Mouse (Mus musculus) cerebellum, adult (tissue): ENCODE results near the gene Galnt12.

Experiments used
- ATAC-seq: cut with Nextera tagmentation; 2 replicates; pipeline ENCODE4 v1.9.2; 2017; ENCODE audit warnings: mild to moderate bottlenecking, moderate library complexity, mixed read lengths; ENCODE audit not compliant: insufficient number of reproducible peaks, low FRiP score, low TSS enrichment

Galnt12 gene

GRCm38 (mm10) chr4:47093161-47093560, 1.5 kb downstream of the Galnt12 start:
- no peak for ATAC-seq

DNA sequence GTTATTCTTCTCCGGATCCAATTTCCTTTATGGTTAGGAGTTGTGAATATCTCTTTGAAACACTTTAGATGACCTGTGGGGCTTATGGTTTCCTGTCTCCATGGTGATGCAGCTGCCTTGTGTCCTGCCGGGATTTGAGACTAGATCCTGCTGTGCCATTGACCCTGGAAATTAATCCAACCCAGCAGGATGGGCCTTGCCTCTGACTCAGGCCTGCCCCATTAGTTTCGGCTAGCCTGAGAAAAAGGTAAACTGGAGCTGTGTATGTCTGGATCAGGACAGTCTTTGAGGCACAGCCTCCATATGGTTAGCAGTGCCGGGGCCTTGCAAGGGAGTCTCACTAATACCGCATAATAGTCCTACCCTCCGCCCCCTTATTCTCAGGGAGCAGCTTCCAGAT, 1.9 kb downstream of the Galnt12 start:
- ATAC-seq, result no peak

DNA sequence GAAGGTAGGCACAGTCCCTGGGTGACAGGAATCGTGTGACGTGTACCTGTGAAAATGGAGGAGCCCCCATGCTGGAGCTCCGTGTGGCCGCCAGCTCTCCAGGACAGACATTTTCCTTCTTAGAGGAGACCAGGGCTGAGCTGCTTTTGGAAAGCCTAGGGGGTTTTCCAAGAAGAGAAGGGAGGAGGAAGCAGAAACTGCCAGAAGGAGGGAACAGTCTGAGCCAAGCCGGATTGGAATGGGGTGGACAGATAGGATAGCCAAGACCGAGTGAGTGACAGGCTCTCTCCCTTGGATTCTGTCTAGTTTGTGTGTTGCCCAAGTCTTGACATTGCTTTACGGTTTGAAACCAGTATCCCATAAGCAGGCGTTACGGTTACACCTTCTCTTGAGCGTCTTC, 11.9 kb downstream of the Galnt12 start:
- ATAC-seq, result no peak

- no peak for ATAC-seq
Observed at GRCm38 (mm10) chr4:47111885-47112284, 20.2 kb downstream of the Galnt12 start.

DNA sequence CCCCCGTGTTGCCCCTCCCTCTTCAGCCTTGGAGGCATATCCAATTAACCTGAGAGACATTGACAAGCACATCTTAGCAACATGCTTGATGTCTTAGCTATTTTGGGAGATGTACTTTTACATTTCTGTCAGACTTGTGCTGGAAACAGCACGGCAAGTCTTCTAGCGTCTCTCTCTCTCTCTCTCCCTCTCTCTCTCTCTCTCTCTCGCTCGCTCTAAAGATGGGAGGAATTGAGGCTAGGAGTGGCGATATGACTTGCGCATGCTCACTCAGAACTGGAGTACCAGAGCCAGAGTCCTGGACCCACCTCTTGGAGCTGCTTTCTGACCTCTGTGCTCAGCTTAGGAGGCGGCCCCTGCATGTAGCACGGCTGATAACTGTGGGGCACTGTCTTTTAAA, 20.9 kb downstream of the Galnt12 start:
- no peak for ATAC-seq

DNA sequence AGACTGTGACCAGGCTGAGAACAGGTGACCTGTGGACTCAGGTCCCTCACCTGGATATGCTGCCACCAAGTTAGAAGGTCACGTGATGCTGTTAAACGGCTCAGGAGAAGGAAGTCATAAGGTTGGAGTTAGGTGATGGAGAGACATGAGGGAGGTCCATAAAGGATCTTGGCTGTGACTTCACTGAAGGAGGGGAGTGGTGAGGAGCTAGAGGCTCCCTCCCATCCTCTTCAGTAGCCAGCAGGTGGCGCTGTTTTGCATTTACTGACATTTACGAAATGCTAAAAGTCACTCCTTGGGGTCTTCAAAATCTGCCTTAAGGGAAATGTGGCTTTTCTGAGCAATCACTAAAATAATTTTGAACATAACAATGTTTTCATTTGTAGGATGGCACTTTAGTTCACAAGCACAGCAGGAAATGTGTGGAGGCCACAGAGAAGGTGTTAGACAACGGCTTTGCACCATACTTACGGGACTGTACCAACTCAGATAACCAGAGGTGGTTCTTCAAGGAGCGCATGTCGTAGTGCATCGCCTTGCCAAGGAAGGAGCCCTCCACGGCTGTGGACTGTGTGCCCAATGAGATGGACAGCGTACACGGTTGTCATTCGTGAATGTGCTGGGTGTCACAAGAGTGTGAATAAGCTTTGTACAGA, 30.5 kb downstream of the Galnt12 start:
- ATAC-seq, result no peak

DNA sequence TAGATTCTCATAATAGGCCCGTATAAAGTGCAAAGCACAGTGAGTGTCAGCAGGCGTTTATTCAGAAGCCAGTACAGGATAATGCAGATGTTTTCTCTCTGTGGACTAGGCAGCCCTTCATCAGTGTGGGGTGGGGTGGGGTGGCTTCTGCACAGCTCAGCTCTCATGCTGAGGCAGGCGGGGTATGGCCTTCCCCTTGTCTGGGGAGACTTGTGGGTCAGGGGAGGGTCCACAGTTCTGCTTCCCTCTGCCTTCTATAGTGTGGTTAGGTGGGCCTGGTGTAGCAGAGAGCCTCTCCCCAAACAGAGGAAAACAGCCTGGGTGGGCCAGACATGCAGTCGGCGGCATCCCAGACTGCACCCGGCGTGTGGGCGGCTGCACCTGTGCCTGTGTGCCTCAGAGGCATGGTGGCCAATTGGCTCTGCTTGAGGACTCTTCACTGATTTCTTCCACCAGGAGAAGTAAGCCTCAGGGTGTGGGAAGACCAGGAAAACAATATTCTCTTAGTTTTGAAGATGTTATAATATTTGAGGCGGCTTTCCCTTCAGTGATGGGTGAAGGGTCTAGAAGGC, 32.5 kb downstream of the Galnt12 start:
- no peak for ATAC-seq

- no peak for ATAC-seq
Observed at GRCm38 (mm10) chr4:47128515-47128914, 36.8 kb downstream of the Galnt12 start.

DNA sequence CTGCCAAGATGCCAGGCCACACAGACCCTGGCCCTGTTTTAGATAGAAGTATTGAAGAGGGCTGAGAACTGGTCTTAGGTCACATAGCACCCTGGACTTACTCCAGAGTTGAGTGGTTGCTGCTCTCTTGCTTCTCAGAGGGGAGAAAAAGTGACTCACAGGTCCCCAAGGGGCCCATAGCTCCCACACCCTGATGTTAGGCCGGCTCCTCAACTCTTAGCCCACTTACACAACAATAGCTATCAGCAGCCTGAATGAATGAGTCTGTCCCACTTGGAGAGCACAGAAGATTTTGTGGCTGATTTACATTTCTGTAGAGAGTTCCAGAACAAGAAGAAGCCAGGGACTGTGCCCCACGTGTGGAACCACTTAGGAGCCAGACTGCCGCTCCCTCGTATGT, 37.9 kb downstream of the Galnt12 start:
- ATAC-seq, result no peak

DNA sequence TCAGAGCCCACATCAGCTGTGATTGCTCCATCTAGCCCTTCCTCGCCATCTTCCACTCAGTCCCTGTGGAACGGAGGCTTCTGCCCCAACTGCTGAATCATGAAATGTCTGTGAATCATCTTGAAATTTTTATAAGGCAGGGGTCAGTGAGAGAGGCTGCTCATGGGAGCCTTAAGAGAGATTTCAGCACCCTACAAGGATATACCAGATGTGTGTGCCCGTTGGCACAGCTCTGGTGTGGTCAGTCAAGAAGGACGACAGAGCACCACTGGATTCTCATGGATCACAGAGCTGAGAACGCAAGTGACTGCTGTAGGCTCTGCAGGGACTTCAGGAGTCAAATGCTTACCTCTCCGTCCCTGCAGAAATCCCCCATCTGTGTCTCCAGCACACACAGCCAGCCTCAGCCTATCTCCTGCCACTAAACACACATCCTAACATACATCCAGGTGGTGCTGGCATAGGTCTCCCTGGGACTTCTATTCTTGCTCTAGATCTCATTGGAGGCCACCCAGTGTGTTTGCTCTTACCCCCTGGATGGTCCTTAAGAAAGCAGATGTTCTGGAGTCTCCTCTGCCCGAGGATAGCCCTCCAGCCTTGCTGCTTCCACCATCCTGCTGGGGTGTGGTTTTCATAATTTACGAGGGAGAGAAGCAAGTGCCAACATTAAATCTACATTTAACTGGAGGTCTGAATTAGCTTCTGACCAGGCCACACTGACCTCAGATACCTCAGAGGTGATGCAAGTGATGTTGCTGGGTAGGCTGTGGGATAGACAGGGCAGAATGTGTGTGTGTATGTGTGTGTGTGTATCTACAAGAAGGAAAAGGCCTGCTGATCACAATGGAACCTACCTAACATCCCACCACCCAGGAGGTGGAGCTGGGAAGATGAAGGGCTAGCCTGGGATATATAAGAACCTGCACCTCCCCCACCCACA, 38.7 kb downstream of the Galnt12 start:
- no peak for ATAC-seq

GRCm38 (mm10) chr4:47131931-47132330, 40.2 kb downstream of the Galnt12 start:
- ATAC-seq, result no peak

DNA sequence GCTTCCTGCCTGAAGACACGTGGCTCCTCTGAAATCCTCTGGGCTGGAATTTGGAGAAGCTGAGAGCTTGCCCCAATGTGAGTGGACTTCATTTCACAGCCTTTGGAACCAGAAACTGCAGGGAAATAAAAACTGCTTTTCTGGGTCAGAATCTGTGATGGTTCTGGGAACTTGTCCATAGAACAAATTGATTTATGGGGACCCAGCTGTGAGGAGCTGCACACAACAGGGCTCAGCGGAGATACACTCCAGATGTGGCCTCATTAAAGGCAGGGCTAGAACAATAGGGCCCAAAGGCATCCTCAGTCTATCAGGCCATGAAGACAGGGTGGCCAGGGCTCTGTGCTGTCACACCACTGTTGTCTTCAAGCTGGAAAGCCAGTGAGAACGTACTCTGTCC, 40.7 kb downstream of the Galnt12 start:
- ATAC-seq, result no peak

GRCm38 (mm10) chr4:47136699-47137101, 45.0 kb downstream of the Galnt12 start:
- ATAC-seq, result no peak

- no peak for ATAC-seq
Observed at GRCm38 (mm10) chr4:47137479-47137878, 45.8 kb downstream of the Galnt12 start.

- ATAC-seq, result no peak
Observed at GRCm38 (mm10) chr4:47138411-47138810, 46.7 kb downstream of the Galnt12 start.

- no peak for ATAC-seq
Observed at GRCm38 (mm10) chr4:47138967-47139777, 47.5 kb downstream of the Galnt12 start.

GRCm38 (mm10) chr4:47140301-47140700, 48.6 kb downstream of the Galnt12 start:
- ATAC-seq, result no peak

GRCm38 (mm10) chr4:47141444-47142154, 49.9 kb downstream of the Galnt12 start:
- no peak for ATAC-seq

- ATAC-seq, result no peak
Observed at GRCm38 (mm10) chr4:47143849-47144248, 52.1 kb downstream of the Galnt12 start.

- no peak for ATAC-seq
Observed at GRCm38 (mm10) chr4:47145341-47145740, 53.6 kb downstream of the Galnt12 start.
